Mouse (Mus musculus): ENCODE measurements at regions not wholly inside any gene's neighbourhood (a gene's known extent, or its start where the extent isn't known, plus 50 kb on each side); places are given as distances from the start of the nearest gene placed in this dataset.
A peak's percentile ranks its signal among the peaks of the same experiment; 100 is the strongest.

DNA sequence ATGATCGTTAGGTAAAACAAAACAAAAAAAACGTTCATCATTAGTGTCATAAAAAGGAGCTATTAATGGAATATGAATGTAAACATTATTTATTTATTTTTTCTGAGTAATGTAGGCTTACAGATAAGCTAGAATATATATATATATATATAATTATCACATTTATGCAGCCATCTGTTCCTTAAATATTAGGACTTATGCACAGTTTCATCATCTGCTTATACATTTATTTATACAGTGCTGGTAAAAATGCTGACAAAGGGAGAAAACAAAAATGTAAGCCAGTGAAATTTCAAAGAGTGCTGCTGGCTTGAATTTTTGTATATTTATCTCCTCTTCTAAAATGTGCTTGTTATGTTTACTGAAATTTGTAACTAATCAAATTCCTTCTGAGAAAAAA is 4841.7 kb upstream of the Gm7489 start:
- ATAC-seq (ENCODE audit: low TSS enrichment) = no peak

DNA sequence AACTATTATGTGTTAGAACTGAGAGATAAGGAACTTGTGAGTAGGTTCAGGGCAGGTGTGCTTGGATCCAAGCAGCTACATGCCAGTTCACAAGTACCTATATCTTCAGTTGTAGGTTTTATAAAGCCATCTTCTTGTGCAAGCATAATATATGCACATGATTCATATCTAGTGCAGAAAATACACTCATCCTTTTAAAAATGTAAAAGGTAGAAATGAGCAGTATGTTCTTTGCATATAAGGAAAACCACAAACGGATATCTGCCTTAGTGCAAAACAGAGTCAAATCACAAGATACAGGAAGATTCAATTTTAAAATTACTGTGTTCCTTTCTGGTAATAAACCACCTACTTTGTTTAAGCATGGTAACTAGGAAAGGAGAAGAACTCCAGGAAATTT is 4819.6 kb upstream of the Gm7489 start:
- ATAC-seq (ENCODE audit: low TSS enrichment) = peak; percentile 69

DNA sequence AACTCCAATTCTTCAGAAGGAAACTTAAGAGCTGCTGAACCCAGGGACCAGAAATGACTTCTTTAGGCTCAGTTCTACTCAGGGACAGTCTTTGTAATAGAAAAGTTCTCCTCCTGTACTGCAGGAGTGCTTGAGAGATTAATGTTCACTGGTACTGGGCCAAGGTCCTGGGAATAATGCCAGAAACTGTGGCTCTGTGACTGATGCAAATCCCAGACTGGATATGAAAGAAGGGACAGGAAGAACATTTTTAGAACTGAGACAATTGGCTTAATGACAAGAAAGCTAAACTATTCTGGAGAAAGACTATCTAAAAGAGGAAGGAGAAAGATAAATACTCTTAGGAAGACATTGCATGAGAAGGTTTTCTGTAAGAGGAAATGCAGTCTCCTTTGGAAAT is 4818.8 kb upstream of the Gm7489 start:
- ATAC-seq (ENCODE audit: low TSS enrichment) = peak; percentile 80

DNA sequence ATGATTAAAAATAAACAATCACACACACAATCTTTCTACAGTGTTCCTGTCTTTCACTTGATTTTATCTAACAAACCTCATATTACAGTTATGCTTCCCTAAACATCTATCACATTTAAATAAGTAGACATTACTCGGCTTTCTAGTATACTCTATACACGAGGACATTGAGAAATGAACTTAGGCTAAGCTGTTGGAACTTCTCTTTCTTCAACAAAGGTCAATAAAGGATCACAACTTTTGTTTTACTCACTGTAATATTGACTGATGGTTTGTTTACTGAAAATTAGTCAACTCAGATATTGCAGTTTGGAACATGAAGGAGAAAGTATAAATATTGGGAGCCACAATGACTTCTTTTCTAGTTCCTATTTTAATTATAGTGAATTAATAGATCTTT is 4818.3 kb upstream of the Gm7489 start:
- ATAC-seq (ENCODE audit: low TSS enrichment) = no peak
